Mouse (Mus musculus) erythroid progenitor cell, adult 5-6 weeks (primary cell): Measurements from ENCODE around the gene Zfp352. TPM values are rescaled to one million over a fixed set of nuclear protein-coding genes. Genes with fewer than 3 reads are reported as not detected.
"Not testable (repeated sequence)": the region's sequence is repeated elsewhere in the genome, so short reads cannot be mapped to it uniquely, and the experiment has no call there.

Experiments used
- ATAC-seq: replicated peaks from 2 replicates; pipeline ENCODE4 v1.8.0; 2016; ENCODE audit warnings: moderate number of reproducible peaks, mild to moderate bottlenecking, moderate TSS enrichment, inconsistent platforms; ENCODE audit not compliant: poor library complexity, low FRiP score, severe bottlenecking
- total RNA-seq, 2 experiments: library from RNA; stranded (forward) in 1 of 2; stranded (reverse) in 1 of 2; fragments of 150-400 nt in 1 of 2; fragments of 186-747, 209-891 nt in 1 of 2; gene quantifications; 2 replicates each; pipeline versions ENCODE4 v1.2.3 to v1.2.4; 2015 to 2017; ENCODE audit warnings: low replicate concordance in 2 of 2

Gene Zfp352
- total RNA-seq (2015; ENCODE audit: low replicate concordance) = not detected in 2 replicates
- total RNA-seq (2017; ENCODE audit: low replicate concordance) = not detected in 2 replicates

GRCm38 (mm10) chr4:90218520-90218919 lies at the start of gene Zfp352:
TSS of gene Zfp352 (plus strand) at chr4:90218820.
- no peak for ATAC-seq

GRCm38 (mm10) chr4:90170890-90171483 lies 47.6 kb upstream of the Zfp352 start:
- no peak for ATAC-seq

- ATAC-seq = no peak
Measured at GRCm38 (mm10) chr4:90174036-90174435, 44.6 kb upstream of the Zfp352 start.

- ATAC-seq = no peak
Measured at GRCm38 (mm10) chr4:90203421-90203820, 15.2 kb upstream of the Zfp352 start.

- no peak for ATAC-seq
Measured at GRCm38 (mm10) chr4:90211475-90211874, 7.1 kb upstream of the Zfp352 start.

GRCm38 (mm10) chr4:90212076-90212475 lies 6.5 kb upstream of the Zfp352 start:
- ATAC-seq = no peak

GRCm38 (mm10) chr4:90235646-90236045 lies 17.0 kb downstream of the Zfp352 start:
- not testable (repeated sequence) for ATAC-seq

GRCm38 (mm10) chr4:90269781-90270180 lies 51.2 kb downstream of the Zfp352 start:
- ATAC-seq = no peak
